Mouse (Mus musculus) v-Abl transformed pro-B cells (cell line): ENCODE measurements around the gene Tapbp.

ENCODE experiments used
- in situ Hi-C, 2 experiments: fragments of 400-800 bp; cut with MboI; formaldehyde crosslinking; loops; one replicate each; pipeline ENCODE4 v1.15.1; 2025; ENCODE audit not compliant: unreplicated experiment in 2 of 2

Tapbp gene

GRCm38 (mm10) chr17:33958451-33958850 is 42.8 kb downstream of the Tapbp start:
- in situ Hi-C loops: no loop called here

- in situ Hi-C loops: no loop called here
Observed at GRCm38 (mm10) chr17:33959135-33959534, 43.4 kb downstream of the Tapbp start.

GRCm38 (mm10) chr17:33959948-33960347 is 44.2 kb downstream of the Tapbp start:
- in situ Hi-C loops: loop anchor here in 1 of 2 experiments (10.0 kb wide), 1 partner anchor 1345 kb away; no protein-coding TSS in a partner anchor

GRCm38 (mm10) chr17:33962876-33963275 is 47.2 kb downstream of the Tapbp start:
- in situ Hi-C loops: loop anchor here in 1 of 2 experiments (10.0 kb wide), 1 partner anchor 1342 kb away; no protein-coding TSS in a partner anchor

GRCm38 (mm10) chr17:33965082-33965845 is 49.6 kb downstream of the Tapbp start:
- in situ Hi-C loops: loop anchor here (5.0 to 10.0 kb wide), 4 partner anchors 37 to 1340 kb away; partner anchors contain the start of gene H2-K1 (in 1 of the 2)

GRCm38 (mm10) chr17:33965846-33966550 is 50.3 kb downstream of the Tapbp start:
- in situ Hi-C loops: loop anchor here (5.0 to 10.0 kb wide), 4 partner anchors 36 to 1339 kb away; partner anchors contain the start of gene H2-K1 (in 1 of the 2)

- in situ Hi-C loops: loop anchor here (5.0 to 10.0 kb wide), 4 partner anchors 34 to 1336 kb away; partner anchors contain the start of gene H2-K1 (in 1 of the 2)
Observed at GRCm38 (mm10) chr17:33968489-33968888, 52.8 kb downstream of the Tapbp start.

GRCm38 (mm10) chr17:33968927-33969326 is 53.2 kb downstream of the Tapbp start:
- in situ Hi-C loops: loop anchor here (5.0 to 10.0 kb wide), 4 partner anchors 33 to 1336 kb away; partner anchors contain the start of gene H2-K1 (in 1 of the 2)

- in situ Hi-C loops: loop anchor here (5.0 to 10.0 kb wide), 4 partner anchors 33 to 1335 kb away; partner anchors contain the start of gene H2-K1 (in 1 of the 2)
Observed at GRCm38 (mm10) chr17:33969394-33969793, 53.7 kb downstream of the Tapbp start.

GRCm38 (mm10) chr17:33972691-33973090 is 57.0 kb downstream of the Tapbp start:
- in situ Hi-C loops: loop anchor here (5.0 kb wide), 1 partner anchor 1300 kb away; no protein-coding TSS in a partner anchor

GRCm38 (mm10) chr17:33973572-33973971 is 57.9 kb downstream of the Tapbp start:
- in situ Hi-C loops: loop anchor here (5.0 kb wide), 1 partner anchor 1299 kb away; no protein-coding TSS in a partner anchor

GRCm38 (mm10) chr17:33977861-33978557 is 62.3 kb downstream of the Tapbp start:
- in situ Hi-C loops: no loop called here

- in situ Hi-C loops: no loop called here
Observed at GRCm38 (mm10) chr17:33978631-33979031, 62.9 kb downstream of the Tapbp start.
